Mouse (Mus musculus) B cell, adult 2 months (primary cell): ENCODE data around the gene Prkag2.

Experiments used
- DNase-seq, 2 experiments: peaks; one replicate each; pipeline ENCODE4 v3.0.0; 2022

The Prkag2 gene

DNA sequence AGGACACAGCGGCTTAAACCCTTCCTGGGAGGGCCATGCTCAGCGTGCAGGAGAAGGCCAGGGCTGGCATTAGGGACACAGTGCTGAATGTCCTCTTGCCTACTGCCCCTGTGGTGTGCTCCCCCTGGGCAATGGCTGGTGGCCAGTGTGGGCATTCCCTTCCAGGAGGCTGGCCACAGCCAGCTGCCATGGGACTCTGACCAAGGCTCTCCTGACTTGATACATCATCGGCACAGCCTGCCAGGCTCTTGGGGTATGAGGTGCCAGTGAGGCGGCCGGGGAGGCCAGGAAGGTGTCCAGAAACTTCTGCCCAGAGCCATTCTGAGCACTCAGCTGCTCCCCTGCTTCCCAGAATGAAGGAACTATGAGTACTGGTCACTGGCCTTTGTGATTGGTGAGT, 139.7 kb downstream of the Prkag2 start:
- DNase-seq = no peak

DNA sequence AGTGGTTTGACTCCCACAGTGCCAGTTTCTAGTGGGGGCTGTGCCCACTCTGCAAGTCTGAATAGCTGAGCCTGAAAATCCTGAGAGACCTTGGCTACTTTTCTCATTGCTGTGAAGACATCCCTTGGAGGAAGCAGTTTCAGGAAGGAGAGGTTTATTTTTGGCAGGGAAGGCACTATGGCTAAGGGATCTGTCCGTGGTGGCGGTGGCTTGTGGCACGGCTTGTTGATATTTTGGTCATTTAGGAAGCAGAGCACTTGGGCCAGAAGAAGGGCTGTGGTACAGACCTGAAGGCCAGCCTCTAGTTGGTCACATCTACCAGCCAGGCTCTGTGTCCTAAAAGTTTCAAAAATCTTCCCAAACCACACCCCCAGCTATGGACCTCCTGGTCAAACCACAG, 140.7 kb downstream of the Prkag2 start:
- DNase-seq = no peak

DNA sequence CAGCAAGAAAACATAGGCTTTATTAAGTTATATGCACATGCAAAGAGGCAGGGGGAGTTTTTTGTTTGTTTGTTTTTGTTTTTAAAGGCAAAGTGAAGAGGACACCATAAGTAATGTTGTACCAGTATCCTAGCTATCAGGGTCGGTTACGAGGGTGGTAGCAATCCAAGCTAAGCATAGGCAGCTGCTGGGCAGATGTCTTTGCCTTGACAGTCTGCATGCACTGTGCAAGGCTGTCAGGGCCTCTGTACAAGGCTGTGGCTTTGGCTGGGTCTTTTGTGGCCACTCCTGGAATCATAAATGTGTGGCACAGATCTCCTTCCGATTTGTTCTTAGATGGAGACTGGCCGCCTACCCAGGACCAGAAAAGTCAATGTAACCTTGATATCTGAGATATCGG, 141.8 kb downstream of the Prkag2 start:
- DNase-seq = no peak

DNA sequence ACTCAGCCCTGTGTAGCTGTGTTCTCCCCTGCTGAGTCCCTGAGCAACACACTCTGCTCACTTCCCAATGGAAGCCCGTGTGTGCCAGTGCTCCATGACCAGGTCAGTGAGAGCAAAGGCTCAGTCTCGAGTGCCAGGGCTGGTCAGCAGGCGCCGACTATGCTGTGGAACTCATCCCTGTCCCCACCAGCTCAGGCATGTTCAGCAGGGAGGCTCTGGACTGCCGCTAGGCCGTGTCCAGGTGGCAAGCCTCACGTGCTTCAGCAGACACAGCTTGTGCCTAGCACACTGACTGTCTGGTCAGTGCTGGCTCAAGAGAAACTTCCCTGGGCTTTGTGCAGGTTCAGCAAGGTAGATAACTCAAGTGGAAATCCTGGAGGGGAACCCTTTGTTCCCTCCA, 143.6 kb downstream of the Prkag2 start:
- no peak for DNase-seq

DNA sequence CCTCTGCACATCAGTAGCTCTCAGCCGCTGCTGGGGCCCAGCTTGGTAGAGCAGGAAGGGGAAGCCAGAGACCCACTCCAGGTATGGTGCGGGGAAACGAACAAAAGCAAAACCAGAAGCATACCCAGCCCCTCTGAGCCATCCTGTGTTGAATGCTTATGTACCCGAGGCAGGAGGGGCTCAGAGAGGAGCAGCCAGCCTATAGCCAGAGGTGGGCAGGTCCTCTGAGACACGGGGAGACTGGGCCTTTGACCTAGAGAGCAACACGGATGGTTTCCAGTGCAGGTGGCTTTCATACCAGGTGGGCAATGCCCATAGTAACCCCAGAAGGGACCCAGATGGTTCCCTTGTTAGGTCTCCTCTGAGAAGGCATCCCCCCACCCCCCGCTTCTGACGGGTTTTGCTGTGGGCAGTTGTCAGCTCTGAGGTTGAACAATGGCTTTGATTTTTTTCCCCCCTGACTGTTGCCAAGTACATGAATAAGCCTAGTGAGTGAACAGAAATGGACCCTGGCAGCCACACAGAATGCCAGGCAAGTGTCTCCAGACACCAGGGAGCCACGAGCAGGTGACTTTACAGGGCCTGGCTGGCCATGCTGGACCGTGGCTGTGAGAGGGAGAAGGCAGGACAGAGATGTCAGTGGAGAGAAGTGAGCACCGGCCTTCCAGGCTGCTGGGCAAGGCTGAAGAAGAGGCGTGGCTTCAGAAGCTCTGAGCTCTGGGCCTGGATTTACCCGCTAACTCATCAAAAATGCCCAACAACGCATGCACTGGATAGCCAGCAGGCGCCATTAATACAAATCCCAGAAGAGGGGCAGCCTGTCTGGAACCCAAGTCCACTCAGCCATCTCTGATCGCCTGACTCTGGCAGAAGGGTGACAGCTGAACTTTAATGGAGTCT, 147.3 kb downstream of the Prkag2 start:
- DNase-seq = no peak

DNA sequence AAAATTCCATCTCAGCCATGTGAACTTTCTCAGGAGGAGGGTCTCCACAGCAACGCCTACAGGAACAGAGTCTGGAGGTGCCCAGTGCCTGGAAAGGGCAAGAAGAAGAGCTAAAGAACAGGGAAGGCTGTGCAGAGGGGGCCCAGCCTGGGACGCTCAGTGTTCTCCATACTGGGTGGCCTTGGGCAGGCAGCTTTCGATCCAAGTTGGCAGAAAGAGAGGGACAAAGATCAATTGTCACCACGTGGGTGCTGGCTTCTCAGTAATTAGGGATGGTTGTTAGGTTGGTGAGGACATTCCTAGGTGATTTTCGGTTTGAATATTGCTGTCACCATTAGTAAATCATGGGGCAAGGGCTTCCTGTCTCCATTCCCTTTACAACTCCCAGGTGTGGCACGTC, 148.2 kb downstream of the Prkag2 start:
- no peak for DNase-seq

DNA sequence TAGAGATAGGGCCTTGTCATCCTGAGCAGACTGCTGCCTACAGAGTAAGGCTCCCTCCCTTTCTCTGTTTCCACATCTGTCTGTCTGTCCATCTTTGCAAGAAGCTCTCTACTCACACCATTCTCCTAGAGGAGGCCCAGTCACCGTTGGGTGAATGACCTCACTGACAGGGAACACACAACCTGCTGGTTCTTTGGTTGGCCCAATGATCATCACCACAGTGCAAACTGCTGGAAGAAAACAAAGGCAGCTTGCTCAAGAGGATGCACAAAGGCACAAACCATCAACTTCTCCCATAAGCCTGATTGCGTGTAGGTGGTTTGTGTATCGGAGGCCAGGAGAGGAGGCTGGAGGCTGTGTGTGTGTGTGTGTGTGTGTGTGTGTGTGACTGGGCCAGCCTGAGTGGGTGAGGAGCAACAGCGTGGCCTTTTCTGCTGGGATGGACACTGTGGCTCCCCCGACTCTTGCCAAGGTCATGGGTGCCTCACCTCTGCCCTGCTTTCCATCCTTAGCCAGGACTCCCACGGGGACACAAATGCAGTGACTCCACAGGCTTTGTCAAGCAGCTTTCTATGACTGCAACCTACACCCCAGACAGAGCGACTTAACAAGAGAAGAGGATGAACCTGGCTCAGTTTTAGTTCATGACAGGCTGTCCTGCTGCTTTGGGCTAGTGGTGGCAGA, 149.4 kb downstream of the Prkag2 start:
- DNase-seq = no peak

DNA sequence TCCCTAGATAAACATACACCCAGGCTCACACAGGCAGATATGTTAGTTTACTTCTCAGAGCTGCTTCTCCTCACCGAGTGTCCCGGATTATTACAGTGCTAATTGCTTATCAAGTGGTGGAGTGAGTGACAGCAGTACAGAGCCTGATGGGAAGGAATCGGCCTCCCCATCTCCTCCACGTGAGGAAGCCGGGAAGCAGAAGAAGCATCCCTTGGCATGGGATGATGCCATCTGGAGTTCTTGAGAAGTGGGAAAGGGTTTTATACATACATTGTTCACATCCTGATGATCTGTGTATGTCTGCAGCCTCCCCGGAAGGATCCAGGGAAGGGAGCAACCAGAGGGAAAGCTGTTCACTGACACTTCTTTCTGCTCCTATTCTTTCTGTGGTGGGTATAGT, 150.4 kb downstream of the Prkag2 start:
- DNase-seq = no peak

DNA sequence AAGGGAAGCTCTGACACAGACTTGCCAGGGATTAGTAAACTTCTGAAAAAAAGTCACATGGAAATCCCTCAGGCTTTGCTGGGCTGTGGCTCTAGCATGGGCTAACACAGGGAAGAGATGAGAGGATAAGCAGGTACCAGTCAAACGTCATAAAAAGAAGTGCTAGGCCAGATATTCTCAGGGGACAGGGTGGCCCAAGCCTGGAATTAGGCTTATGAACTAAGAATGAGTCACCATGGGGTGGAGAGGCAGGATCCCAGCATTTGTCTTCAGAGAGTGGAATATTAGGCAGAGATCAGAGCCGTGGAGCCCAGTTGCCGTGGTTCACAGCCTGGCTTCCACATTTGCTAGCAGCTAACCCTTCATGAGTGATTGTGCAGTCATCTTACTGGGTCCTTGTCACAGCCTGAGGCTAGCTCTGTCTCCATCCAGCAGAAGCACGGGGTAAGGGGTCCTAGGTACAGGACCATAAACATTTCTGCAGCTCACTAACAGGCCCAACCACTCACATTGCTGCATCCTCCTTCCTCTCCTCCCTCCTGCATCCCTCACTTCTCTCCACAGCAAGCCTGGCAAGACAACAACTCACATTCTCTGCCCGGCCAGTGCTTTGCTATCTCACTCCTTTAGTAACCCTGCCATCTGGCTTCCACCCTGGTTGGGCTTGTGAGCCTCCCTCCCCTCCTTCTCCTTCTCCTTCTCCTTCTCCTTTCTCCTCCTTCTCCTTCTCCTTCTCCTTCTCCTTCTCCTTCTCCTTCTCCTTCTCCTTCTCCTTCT, 162.2 kb downstream of the Prkag2 start:
- no peak for DNase-seq

DNA sequence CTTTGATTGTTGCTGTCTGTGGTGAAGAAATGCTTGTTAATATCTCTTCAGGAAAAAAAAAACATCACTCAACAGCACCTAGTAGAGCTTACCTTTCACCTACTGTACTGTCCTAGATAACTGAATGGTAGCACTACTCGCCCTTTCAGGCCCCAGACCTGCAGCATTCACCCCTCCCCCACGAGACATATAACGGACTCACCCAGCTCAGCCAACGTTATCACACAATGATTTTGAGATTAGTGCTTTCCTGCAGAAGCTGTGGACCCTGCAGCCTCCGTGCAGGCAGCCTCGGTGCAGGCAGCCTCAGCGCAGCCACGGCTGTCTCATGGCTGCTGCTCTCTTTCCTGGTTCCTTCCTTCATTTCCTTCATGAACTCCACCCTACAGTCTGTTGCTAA, 164.0 kb downstream of the Prkag2 start:
- DNase-seq = no peak

DNA sequence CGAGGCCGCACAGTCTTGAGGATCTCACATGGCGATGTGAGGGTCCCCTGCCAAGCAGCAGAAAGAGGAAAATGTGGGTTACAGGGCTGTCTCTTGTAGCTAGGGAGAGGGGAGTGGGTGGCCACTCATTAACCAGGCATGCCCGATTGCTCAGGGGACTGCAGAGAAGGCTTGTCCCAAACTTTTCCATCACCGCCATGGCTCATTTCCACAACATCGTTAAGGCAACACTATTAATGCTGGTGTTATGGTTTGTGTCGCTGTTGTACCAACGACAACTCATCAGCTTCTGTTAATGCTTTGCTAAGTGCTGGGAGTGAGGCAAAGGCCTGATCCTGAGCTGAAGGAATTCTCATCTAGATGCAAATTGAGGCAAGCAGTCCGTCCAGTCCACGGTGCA, 165.0 kb downstream of the Prkag2 start:
- no peak for DNase-seq

DNA sequence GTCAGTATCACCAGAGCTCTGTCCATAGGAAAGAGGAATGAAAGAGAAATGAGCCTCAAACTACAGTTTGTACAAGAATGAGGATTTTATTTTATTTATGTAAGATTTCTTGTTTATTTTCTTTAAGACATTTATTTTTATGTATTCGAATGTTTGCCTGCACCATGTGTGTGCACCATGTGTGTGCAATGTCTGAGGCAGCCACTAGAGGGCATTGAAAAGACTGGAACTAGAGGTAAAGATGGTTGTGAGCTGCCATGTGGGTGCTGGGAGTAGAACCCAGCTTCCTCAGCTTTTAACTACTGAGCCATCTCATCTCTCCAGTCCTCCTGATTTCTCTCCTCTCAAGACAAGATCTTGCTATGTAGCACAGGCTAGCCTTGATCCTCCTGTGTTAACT, 166.7 kb downstream of the Prkag2 start:
- DNase-seq = peak; percentile 9

DNA sequence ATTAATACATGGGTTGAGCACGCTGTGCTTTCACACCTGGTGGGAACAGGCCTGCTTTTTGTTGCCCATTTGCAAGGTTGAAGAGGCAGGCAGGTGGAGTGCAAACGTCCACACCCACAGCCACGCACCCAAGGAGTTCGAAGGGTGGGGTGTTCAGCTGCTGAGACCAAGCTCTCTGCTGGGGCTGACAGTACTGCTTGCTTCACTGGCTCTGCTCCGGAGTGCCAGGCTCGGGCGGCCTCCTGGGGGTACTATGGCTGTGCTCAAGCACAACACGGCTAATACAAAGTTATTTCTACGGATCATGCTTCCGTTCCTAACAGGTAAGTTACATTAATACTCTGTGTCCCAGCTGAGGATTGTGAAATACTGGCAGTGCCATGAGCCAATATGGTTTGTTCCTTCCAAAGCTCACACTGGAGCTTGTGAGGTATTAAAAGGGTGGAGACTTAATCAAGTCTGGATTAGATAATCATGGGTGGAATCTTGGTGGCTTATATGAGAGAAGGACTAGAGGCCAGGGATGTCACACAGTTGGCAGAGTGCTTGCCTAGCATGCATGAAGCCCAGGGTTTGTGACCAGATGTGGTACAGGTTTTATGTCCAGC, 168.8 kb downstream of the Prkag2 start:
- DNase-seq = no peak

DNA sequence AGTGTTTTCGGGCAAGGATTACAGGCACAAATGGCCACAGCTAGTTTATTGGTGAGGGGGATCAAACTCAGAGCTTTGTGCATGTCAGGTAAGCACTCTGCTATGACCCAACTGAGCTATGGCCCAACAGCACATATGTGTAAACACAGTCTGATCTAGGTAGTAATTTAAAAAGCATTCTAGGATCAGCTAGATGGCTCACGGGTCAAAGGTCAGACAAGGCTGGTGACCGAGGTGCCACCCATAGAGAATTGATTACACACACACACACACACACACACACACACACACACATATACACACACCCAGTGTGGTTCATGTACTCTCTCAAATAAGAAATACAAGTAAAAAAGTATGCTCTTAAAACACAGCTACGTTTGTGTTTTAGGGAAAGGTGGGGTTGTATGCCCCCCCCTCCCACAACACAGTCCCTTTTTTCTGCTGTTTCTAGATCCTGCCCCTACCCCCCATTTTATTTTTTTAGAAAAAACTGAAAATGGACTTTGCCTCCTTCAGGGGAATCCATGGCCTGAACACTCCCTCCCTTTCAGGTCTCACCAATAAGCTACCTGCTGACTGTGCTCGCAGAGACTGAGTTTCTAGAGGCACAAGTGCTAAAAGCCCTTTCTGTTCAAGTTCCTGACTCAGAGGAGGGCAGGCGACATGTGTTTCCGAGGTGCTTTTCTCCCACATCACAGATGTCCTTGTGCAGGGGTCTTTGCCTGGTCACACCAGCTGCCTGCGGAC, 169.4 kb downstream of the Prkag2 start:
- no peak for DNase-seq

DNA sequence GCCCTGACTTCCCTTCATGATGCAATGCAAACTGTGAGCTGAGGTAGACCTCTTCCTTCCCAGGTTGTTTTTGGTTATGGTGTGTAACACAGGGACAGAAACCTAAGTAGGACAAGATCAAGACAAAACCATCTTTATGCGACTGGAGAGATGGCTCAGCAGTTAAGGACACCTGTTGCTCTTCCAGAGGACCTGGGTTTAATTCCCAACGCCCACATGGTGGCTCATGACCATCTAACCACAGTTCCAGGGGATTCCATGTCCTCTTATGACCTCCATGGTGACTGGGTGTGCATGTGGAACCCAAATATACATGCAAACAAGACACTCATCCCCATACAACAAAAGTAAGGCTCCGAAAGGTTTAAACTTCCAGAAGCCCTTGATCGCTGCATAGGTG, 171.6 kb downstream of the Prkag2 start:
- no peak for DNase-seq

DNA sequence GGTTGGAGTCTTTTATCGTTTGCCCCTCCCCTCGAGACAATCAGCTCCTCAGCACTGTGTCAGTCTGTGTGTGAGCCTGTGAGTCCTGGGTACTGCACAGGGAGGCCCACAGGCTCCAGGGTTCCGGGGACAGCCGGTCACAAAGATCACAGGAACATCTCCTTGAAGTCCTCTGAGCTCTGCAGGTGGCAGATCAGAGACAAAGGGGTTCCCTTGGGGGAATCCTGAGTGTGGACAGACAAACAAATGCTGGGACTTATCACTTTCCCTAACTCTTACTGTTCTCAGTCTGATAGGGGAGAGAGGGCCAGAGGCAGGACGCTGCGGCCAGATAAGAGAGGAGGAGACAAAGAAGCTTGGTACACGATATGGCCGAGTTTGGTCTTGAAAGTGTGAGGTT, 172.7 kb downstream of the Prkag2 start:
- no peak for DNase-seq

DNA sequence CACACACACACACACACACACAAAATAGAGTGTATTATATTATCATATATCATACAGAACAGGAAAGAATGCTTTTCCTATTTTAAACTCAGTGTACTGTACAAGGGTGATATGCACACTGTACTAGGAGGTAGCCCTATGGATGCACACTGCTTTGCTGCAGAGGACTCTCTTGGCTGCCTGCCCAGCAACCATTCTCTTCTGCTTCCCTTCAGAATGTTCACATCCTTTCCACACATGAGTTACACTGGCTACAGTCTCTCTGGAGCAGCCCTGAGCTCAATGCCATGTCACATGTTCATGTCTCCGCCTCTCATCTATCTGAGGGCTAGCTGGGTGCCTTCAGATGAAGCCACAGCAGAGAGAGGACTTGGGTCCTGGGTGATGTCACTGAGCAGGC, 181.3 kb downstream of the Prkag2 start:
- no peak for DNase-seq

DNA sequence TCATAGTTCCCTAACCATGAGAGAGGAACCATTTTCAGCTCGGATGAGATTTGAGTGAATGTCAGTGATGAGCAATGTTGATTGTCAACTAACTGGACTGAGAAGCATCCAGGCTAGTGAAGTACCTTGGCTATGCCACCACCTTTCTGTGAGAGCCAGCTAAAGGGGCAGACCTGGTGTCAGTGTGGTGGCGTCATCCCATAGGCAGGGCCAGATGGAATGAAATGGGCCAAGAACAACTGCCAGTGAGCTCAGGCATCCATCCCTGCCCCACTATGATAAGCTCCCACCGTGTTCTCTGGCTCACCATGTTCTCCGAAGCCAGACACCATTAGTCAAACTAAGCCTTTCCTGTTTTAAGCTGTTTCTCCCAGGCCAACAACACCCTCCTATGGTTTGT, 183.9 kb downstream of the Prkag2 start:
- no peak for DNase-seq

DNA sequence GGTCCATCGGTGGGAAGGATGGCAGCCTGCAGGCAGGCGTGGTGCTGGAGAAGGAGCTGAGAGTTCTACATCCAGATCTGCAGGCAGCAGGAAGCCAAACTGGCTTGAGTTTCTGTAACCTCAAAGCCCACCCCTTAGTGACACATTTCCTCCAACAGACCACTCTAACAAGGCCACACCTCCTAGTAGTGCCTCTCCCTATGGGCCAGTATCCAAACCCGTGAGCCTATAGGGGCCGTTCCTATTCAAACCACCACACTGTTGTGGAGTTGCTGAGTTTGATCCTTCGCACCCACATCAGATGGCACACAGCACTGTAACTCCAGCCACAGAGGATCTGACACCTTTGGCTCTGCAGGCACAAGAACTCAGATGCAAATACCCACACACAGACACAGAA, 185.3 kb downstream of the Prkag2 start:
- DNase-seq = no peak

DNA sequence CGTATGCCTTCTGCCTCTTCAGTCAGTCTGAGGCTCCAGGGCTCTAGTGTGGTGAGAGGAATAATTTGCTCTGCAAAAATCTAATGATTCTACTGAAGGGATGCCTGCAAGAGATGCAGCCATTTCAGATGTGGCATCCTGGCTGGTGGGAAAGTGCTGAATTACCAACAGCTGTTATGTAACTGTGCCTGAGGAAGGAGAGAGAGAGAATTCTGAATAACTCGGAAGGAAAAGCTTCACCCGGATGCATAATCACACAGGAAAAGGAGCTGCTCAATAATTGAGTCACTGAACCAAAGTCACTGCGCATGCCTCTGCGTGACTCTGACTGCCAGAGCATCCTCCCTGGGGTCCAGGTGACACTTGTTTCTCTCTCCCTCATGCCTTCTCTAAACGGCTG, 186.8 kb downstream of the Prkag2 start:
- no peak for DNase-seq

DNA sequence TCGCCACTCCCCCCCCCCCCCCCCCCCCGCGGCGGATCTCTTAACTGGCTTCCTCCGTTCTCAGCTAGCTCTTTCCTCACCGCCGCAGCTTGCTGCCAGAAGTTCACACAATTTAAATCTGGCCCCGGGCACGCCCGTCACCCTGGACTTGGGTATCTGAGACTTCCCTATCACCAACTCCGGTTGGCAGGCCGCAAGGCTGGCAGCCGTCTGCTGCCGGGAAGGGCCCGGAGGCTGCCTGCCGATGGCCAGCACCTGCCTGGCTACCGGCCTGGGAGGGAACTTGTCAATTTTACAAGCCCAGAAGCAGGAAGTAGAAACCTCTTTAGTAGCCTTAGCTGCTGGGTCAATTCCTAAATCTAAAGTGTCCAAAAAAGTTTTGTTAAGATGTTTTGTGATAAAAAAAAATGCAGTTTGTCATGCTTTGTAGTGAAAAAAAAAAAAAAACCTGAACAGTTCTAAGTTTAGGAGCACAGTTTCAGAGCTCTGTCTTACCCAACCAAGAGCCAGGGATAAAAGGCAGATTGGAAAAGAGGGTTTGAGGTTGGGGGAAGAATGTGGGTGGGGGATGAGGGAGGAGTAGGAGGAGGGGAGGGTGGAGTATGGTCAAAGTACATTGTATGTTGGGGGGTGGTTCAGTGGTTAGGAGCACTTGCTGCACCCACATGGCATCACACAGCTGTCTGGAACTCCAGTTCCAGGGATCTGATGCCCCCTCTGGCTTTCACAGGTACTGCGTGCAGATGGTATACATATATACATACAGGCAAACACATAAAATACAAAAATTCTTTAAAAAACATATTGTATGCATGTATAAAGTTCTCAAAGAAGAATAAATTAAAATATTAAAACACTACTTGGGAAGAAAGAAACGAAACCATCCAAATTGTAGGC, 191.4 kb downstream of the Prkag2 start:
- DNase-seq = peak; percentile 78 to 85
